Mouse (Mus musculus): Measurements from ENCODE around the gene Tmem256. TPM values are rescaled to one million over a fixed set of nuclear protein-coding genes. Genes with fewer than 3 reads are reported as not detected.
A peak's percentile ranks its signal among the peaks of the same experiment; 100 is the strongest.

Gene Tmem256
- polyA plus RNA-seq, 1 experiment = 72.1 TPM

- Histone ChIP-seq H3K4me3 (ENCODE audit: insufficient read depth, low read length) (no peak overlapping the region), H3K27ac (ENCODE audit: insufficient read depth, low read length) (no peak overlapping the region), H3K4me1 (ENCODE audit: control insufficient read depth, insufficient read depth, low read length) (no peaks in the 10 kb centered on the region)
- TF ChIP-seq POLR2A (IDR thresholded peaks at IDR 0.05; ENCODE audit: low read depth, low read length) = no peak
- TF ChIP-seq CTCF (IDR thresholded peaks at IDR 0.05; ENCODE audit: borderline replicate concordance, insufficient read depth, low read length) = no peak
These were observed 27.2 kb downstream of the Tmem256 start for GRCm38 (mm10) chr11:69865561-69865960.

GRCm38 (mm10) chr11:69867335-69867734 is 29.0 kb downstream of the Tmem256 start:
- no peak for TF ChIP-seq POLR2A (IDR thresholded peaks at IDR 0.05; ENCODE audit: low read depth, low read length)
- no peak for TF ChIP-seq CTCF (IDR thresholded peaks at IDR 0.05; ENCODE audit: borderline replicate concordance, insufficient read depth, low read length)
- Histone ChIP-seq H3K27ac (ENCODE audit: insufficient read depth, low read length) (no peak overlapping the region), H3K4me3 (ENCODE audit: insufficient read depth, low read length) (no peak overlapping the region), H3K4me1 (ENCODE audit: control insufficient read depth, insufficient read depth, low read length) (no peaks in the 10 kb centered on the region; the same call in 1 of the 2 replicates)

- H3K27ac ChIP-seq (ENCODE audit: insufficient read depth, low read length) = no peak overlapping the region
- no peaks in the 10 kb centered on the region; the same call in 1 of the 2 replicates for H3K4me1 ChIP-seq (ENCODE audit: control insufficient read depth, insufficient read depth, low read length)
- H3K4me3 ChIP-seq (ENCODE audit: insufficient read depth, low read length) = no peak overlapping the region
- TF ChIP-seq CTCF (IDR thresholded peaks at IDR 0.05; ENCODE audit: borderline replicate concordance, insufficient read depth, low read length) (no peak), POLR2A (IDR thresholded peaks at IDR 0.05; ENCODE audit: low read depth, low read length) (no peak)
These were observed 32.2 kb downstream of the Tmem256 start for GRCm38 (mm10) chr11:69870289-69871069.

- Histone ChIP-seq H3K4me1 (ENCODE audit: control insufficient read depth, insufficient read depth, low read length) (no peaks in the 10 kb centered on the region; the same call in 1 of the 2 replicates), H3K4me3 (ENCODE audit: insufficient read depth, low read length) (no peak overlapping the region), H3K27ac (ENCODE audit: insufficient read depth, low read length) (no peak overlapping the region)
- TF ChIP-seq POLR2A (IDR thresholded peaks at IDR 0.05; ENCODE audit: low read depth, low read length) (no peak), CTCF (IDR thresholded peaks at IDR 0.05; ENCODE audit: borderline replicate concordance, insufficient read depth, low read length) (no peak)
These were observed 33.5 kb downstream of the Tmem256 start for GRCm38 (mm10) chr11:69871822-69872221.

- Histone ChIP-seq H3K27ac (ENCODE audit: insufficient read depth, low read length) (no peak overlapping the region), H3K4me3 (ENCODE audit: insufficient read depth, low read length) (no peak overlapping the region), H3K4me1 (ENCODE audit: control insufficient read depth, insufficient read depth, low read length) (no peaks in the 10 kb centered on the region; the same call in none of the 2 replicates)
- TF ChIP-seq CTCF (IDR thresholded peaks at IDR 0.05; ENCODE audit: borderline replicate concordance, insufficient read depth, low read length) = no peak
- TF ChIP-seq POLR2A (IDR thresholded peaks at IDR 0.05; ENCODE audit: low read depth, low read length) = no peak
These were observed 34.1 kb downstream of the Tmem256 start for GRCm38 (mm10) chr11:69872451-69872850.

- Histone ChIP-seq H3K4me1 (ENCODE audit: control insufficient read depth, insufficient read depth, low read length) (no peaks in the 10 kb centered on the region; the same call in none of the 2 replicates), H3K27ac (ENCODE audit: insufficient read depth, low read length) (peak overlapping the region; percentile 79), H3K4me3 (ENCODE audit: insufficient read depth, low read length) (no peak overlapping the region)
- TF ChIP-seq CTCF (IDR thresholded peaks at IDR 0.05; ENCODE audit: borderline replicate concordance, insufficient read depth, low read length) (no peak), POLR2A (IDR thresholded peaks at IDR 0.05; ENCODE audit: low read depth, low read length) (peak; percentile 41; the same call in 1 of the 2 replicates)
These were observed 37.9 kb downstream of the Tmem256 start for GRCm38 (mm10) chr11:69876186-69876585.

GRCm38 (mm10) chr11:69876867-69877266 is 38.6 kb downstream of the Tmem256 start:
- H3K4me3 ChIP-seq (ENCODE audit: insufficient read depth, low read length) = no peak overlapping the region
- no peaks in the 10 kb centered on the region; the same call in none of the 2 replicates for H3K4me1 ChIP-seq (ENCODE audit: control insufficient read depth, insufficient read depth, low read length)
- TF ChIP-seq POLR2A (IDR thresholded peaks at IDR 0.05; ENCODE audit: low read depth, low read length) (peak; percentile 36; the same call in 1 of the 2 replicates), CTCF (IDR thresholded peaks at IDR 0.05; ENCODE audit: borderline replicate concordance, insufficient read depth, low read length) (peak; percentile 87)
- peak overlapping the region; percentile 96 for H3K27ac ChIP-seq (ENCODE audit: insufficient read depth, low read length)

GRCm38 (mm10) chr11:69877878-69878277 is 39.6 kb downstream of the Tmem256 start, which contains the start of gene Tmem95:
Gene Tmem95 (minus strand): TSS chr11:69878018.
- H3K27ac ChIP-seq (ENCODE audit: insufficient read depth, low read length) = peak within 1 kb of the TSS; percentile 96
- H3K4me1 ChIP-seq (ENCODE audit: control insufficient read depth, insufficient read depth, low read length) = no peaks in the 10 kb centered on the region; the same call in 1 of the 2 replicates
- TF ChIP-seq CTCF (IDR thresholded peaks at IDR 0.05; ENCODE audit: borderline replicate concordance, insufficient read depth, low read length) (no peak), POLR2A (IDR thresholded peaks at IDR 0.05; ENCODE audit: low read depth, low read length) (no peak)
- peak within 1 kb of the TSS; percentile 80 for H3K4me3 ChIP-seq (ENCODE audit: insufficient read depth, low read length)

- TF ChIP-seq CTCF (IDR thresholded peaks at IDR 0.05; ENCODE audit: borderline replicate concordance, insufficient read depth, low read length) (no peak), POLR2A (IDR thresholded peaks at IDR 0.05; ENCODE audit: low read depth, low read length) (peak; percentile 52; the same call in 1 of the 2 replicates)
- Histone ChIP-seq H3K27ac (ENCODE audit: insufficient read depth, low read length) (peak overlapping the region; percentile 96), H3K4me1 (ENCODE audit: control insufficient read depth, insufficient read depth, low read length) (no peaks in the 10 kb centered on the region; the same call in 1 of the 2 replicates), H3K4me3 (ENCODE audit: insufficient read depth, low read length) (peak overlapping the region; percentile 80)
These were observed 40.1 kb downstream of the Tmem256 start for GRCm38 (mm10) chr11:69878399-69878798.

GRCm38 (mm10) chr11:69878952-69879351 is 40.6 kb downstream of the Tmem256 start:
- Histone ChIP-seq H3K4me3 (ENCODE audit: insufficient read depth, low read length) (peak overlapping the region; percentile 80), H3K27ac (ENCODE audit: insufficient read depth, low read length) (peak overlapping the region; percentile 96), H3K4me1 (ENCODE audit: control insufficient read depth, insufficient read depth, low read length) (no peaks in the 10 kb centered on the region; the same call in 1 of the 2 replicates)
- TF ChIP-seq POLR2A (IDR thresholded peaks at IDR 0.05; ENCODE audit: low read depth, low read length) = no peak
- TF ChIP-seq CTCF (IDR thresholded peaks at IDR 0.05; ENCODE audit: borderline replicate concordance, insufficient read depth, low read length) = no peak

Data from embryonic fibroblast, embryonic 13.5 days (primary cell).